Mouse (Mus musculus) megakaryocyte, embryonic 14.5 days (primary cell): ENCODE measurements at regions not wholly inside any gene's neighbourhood (a gene's known extent, or its start where the extent isn't known, plus 50 kb on each side); places are given as distances from the start of the nearest gene placed in this dataset.

Source experiments
- H3K27me3 ChIP-seq: replicated peaks from 2 replicates; pipeline ENCODE3; 2012; ENCODE audit warnings: inconsistent platforms
- H3K36me3 ChIP-seq: replicated peaks from 2 replicates; pipeline ENCODE3; 2012; ENCODE audit warnings: low read length, inconsistent platforms, mixed read lengths
- H3K4me1 ChIP-seq: 2 replicates; pipeline ENCODE4 v1.6.1; 2012; ENCODE audit warnings: inconsistent platforms
- H3K4me3 ChIP-seq: replicated peaks from 2 replicates; pipeline ENCODE3; 2012; ENCODE audit warnings: moderate library complexity, mild to moderate bottlenecking, inconsistent platforms
- H3K9me3 ChIP-seq: 2 replicates; pipeline ENCODE4 v1.6.1; 2012; ENCODE audit warnings: inconsistent platforms
- FLI1 ChIP-seq: IDR thresholded peaks from 2 replicates; pipeline ENCODE4 v1.6.1; 2012; ENCODE audit warnings: low read length, inconsistent platforms, mixed read lengths
- GATA1 ChIP-seq: IDR thresholded peaks from 3 replicates; pipeline ENCODE4 v1.6.1; 2012; ENCODE audit warnings: mixed read lengths, low read length, inconsistent platforms, borderline replicate concordance

DNA sequence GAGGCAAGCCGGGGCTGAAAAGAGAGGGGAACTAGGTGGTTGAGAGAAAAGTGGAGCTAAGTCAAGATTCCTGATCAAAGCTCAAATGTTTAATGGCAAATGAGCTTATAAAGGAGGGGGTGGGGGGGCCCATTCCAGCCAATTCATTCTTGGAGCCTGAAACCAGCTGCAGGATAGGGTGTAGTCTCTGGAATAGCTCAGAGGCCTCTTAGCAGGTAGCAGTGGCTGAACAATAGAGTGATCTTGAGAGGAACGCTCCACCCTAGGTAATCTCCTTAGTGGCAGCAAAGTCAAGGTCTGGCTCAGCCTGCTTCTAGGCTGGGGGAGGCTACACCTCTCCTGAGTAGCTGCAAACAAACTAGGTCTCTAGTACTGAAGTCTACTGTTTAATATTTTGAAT lies 289.3 kb upstream of the Tmem161b start:
- H3K27me3 ChIP-seq: no peaks in the 10 kb centered on the region
- peaks cover 10% of the 10 kb centered on the region; the same call in 1 of the 2 replicates for H3K9me3 ChIP-seq
- TF ChIP-seq FLI1 (no peak), GATA1 (no peak)
- no peak overlapping the region for H3K4me3 ChIP-seq
- H3K36me3 ChIP-seq: no peaks in the 10 kb centered on the region
- no peaks in the 10 kb centered on the region for H3K4me1 ChIP-seq

DNA sequence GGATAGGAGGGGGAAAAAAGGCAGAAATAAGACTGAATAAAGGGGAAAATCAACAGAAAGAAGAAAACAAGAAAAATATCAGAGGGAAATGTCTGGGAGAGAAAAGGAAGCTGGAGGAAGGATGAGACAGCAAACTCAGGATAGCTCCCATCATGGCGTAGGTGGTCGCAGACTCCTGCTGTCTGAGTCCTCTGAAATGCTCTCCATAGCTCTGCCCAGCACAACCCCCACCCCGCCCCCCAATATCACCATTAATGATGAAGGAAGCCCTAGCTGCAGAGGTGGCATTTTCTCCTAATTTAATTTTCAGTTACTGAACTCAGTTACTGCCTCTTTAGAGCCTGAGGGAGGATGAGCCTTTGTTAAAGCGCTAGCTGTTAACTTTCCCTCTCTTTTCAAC lies 275.6 kb upstream of the Tmem161b start:
- Histone ChIP-seq H3K4me3 (no peak overlapping the region), H3K36me3 (no peaks in the 10 kb centered on the region), H3K9me3 (peaks cover 4% of the 10 kb centered on the region; the same call in 1 of the 2 replicates), H3K4me1 (no peaks in the 10 kb centered on the region), H3K27me3 (no peaks in the 10 kb centered on the region)
- TF ChIP-seq FLI1 (no peak), GATA1 (no peak)

DNA sequence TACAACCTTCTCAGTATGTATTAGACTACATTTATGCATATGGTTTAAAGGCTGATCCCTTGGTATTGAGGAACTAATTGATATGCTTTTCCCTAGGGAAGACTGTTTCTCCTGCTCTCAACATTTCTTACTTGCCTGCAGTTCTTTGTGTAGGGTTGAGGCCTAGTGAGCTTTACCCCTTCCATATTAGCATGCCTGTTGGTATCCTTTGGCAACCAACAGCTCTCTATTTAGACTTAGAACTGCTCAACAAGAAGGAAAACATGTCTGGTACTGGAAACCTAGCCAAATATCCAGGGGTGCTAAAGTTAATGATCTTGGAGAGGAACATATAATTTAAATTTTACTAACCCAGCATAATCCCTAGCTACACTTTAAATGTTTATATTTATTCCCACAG lies 270.9 kb upstream of the Tmem161b start:
- no peak for TF ChIP-seq FLI1
- no peak for TF ChIP-seq GATA1
- Histone ChIP-seq H3K4me3 (no peak overlapping the region), H3K27me3 (no peaks in the 10 kb centered on the region), H3K4me1 (no peaks in the 10 kb centered on the region), H3K36me3 (no peaks in the 10 kb centered on the region), H3K9me3 (peaks cover 4% of the 10 kb centered on the region; the same call in 1 of the 2 replicates)

DNA sequence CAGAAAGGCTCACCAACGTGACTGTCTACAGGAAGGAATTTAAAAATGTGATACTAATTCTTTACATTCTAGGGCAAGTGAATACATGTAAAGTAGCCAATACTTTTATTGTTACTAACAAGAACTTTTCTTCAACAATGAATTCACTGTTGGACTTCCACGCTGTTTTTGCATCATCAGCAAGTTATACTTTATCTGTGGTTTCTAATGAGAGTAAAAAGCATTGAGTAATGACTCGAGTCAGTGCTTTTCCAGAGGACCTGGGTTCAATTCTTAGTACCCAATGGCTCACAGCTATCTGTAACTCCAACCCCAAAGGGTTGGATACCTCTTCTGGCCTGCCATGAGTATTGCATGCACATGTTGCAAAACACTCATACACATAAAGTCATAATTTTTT lies 270.3 kb upstream of the Tmem161b start:
- no peaks in the 10 kb centered on the region for H3K36me3 ChIP-seq
- TF ChIP-seq GATA1: no peak

DNA sequence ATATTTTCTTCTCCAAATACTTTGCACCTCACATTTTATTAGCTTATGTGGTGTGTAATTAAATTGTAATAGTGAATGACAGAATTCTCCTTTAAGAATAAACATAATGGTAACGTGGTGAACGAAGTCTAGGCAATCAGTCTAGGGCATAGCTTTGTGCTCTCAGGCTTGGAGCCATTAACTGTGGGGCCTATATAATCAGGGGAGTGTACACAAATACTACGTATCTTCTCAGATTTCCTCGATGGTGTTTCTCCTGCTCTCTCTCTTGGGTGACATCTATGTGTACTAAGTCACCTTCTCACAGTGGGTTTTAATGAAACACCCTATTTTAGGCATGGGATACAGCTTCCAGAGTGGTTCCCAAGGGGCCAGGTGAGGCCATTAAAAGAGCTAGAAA lies 269.7 kb upstream of the Tmem161b start:
- TF ChIP-seq FLI1 (no peak), GATA1 (no peak)
- Histone ChIP-seq H3K9me3 (peaks cover 4% of the 10 kb centered on the region; the same call in 1 of the 2 replicates), H3K4me3 (no peak overlapping the region), H3K27me3 (no peaks in the 10 kb centered on the region), H3K4me1 (no peaks in the 10 kb centered on the region), H3K36me3 (no peaks in the 10 kb centered on the region)

More for the DNA sequence above, 270.3 kb upstream of the Tmem161b start:
- H3K27me3 ChIP-seq: no peaks in the 10 kb centered on the region
- no peak overlapping the region for H3K4me3 ChIP-seq
- peaks cover 4% of the 10 kb centered on the region; the same call in 1 of the 2 replicates for H3K9me3 ChIP-seq
- H3K4me1 ChIP-seq: no peaks in the 10 kb centered on the region

DNA sequence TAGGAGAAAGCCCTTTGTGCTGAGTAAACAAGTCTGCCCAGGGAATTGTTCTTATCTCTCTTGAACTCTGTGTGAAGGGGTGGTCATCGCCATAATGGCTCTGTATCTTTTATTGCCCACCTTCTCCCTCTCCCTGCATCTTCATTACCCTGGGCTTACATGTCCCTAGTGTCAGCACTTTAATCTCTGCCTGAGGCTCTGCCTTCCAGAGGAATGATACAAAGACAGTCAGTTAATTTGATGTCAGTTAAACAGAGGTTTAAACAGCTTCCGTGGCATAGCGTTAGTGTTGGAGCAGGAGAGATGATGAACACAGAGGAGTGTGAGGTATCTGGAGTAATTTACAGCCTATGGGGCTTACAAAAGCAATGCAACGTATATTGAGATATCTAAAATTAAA lies 269.2 kb upstream of the Tmem161b start:
- no peaks in the 10 kb centered on the region for H3K36me3 ChIP-seq
- H3K9me3 ChIP-seq: peaks cover 4% of the 10 kb centered on the region; the same call in 1 of the 2 replicates
- H3K4me3 ChIP-seq: no peak overlapping the region
- H3K4me1 ChIP-seq: no peaks in the 10 kb centered on the region
- H3K27me3 ChIP-seq: no peaks in the 10 kb centered on the region
- TF ChIP-seq FLI1 (no peak), GATA1 (no peak)

- H3K27me3 ChIP-seq: no peaks in the 10 kb centered on the region
- H3K4me1 ChIP-seq: no peaks in the 10 kb centered on the region
- no peak overlapping the region for H3K4me3 ChIP-seq
- H3K36me3 ChIP-seq: no peaks in the 10 kb centered on the region
- H3K9me3 ChIP-seq: peaks cover 4% of the 10 kb centered on the region; the same call in 1 of the 2 replicates
- TF ChIP-seq FLI1 (no peak), GATA1 (no peak)
Measured at GRCm38 (mm10) chr13:83955701-83956100, 266.4 kb upstream of the Tmem161b start.

DNA sequence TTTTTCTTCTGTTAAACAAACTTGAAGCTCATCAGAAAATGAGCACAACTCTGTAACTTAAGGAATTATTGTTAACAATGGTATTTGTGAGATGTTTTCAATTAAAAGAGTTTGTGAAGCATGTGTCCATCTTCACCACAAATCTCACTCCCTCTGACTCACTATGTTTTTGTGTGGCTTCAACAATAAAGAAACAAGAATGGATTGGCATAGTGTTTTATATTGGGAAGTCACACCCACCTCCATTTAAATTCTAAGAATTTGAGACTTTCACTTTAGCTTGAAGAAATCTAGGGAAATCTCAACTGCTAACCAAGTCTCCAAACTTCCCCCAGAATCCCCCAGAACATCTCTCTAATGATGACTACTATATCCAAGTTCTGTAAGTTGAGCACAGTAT lies 243.6 kb upstream of the Tmem161b start:
- no peak overlapping the region for H3K4me3 ChIP-seq
- TF ChIP-seq GATA1 (no peak), FLI1 (no peak)
- H3K36me3 ChIP-seq: no peaks in the 10 kb centered on the region
- no peaks in the 10 kb centered on the region for H3K4me1 ChIP-seq
- no peaks in the 10 kb centered on the region for H3K27me3 ChIP-seq
- no peaks in the 10 kb centered on the region for H3K9me3 ChIP-seq

GRCm38 (mm10) chr13:83979535-83979934 lies 242.6 kb upstream of the Tmem161b start:
- Histone ChIP-seq H3K36me3 (no peaks in the 10 kb centered on the region), H3K4me3 (no peak overlapping the region), H3K9me3 (no peaks in the 10 kb centered on the region), H3K27me3 (no peaks in the 10 kb centered on the region), H3K4me1 (no peaks in the 10 kb centered on the region)
- no peak for TF ChIP-seq FLI1
- TF ChIP-seq GATA1: no peak

DNA sequence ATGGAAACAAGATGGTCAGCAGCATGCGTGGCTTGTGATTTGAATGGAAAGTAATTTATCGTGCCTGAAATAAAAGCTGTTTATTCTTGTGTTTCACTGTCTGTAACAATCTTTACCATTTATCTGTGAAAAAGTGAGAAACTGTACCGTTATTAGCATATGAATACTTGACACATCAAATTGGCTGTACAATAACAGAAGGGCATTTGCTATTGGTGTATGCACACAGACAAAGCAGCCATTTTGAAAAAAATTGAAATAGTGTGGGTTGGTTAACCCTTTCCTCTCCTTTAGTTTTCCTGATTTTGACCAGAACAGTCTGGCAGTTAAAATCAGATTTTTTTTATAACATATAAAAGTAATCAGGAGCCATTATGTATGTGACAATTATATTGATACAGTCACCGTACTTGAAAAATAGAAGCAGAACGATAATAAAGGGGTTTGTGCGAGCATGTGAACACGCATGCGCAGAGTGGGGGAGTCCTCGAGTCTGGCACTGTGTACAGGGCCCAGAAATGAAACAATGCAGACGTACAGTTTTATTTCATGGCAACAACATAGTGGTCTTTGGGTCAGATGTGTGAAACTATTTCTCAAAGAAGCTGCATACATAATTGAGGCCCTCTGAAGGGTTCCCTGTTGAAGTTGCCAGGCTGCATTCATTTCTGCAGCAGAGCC lies 237.3 kb upstream of the Tmem161b start:
- TF ChIP-seq GATA1 (no peak), FLI1 (no peak)

More for the DNA sequence above, 237.3 kb upstream of the Tmem161b start:
- Histone ChIP-seq H3K4me1 (no peaks in the 10 kb centered on the region), H3K9me3 (peaks cover 2% of the 10 kb centered on the region; the same call in 1 of the 2 replicates), H3K4me3 (no peak overlapping the region), H3K36me3 (no peaks in the 10 kb centered on the region), H3K27me3 (no peaks in the 10 kb centered on the region)
